Mouse (Mus musculus): ENCODE results near the gene Xxylt1. TPM values are rescaled to one million over a fixed set of nuclear protein-coding genes. Genes with fewer than 3 reads are reported as not detected.

The Xxylt1 gene
- polyA plus RNA-seq, 1 experiment = 10.3 TPM

- no peak for TF ChIP-seq GATA1 (IDR thresholded peaks at IDR 0.05; ENCODE audit: low read length)
Observed at GRCm38 (mm10) chr16:31045211-31045610, 36.0 kb downstream of the Xxylt1 start.

GRCm38 (mm10) chr16:31043136-31043535 is 38.1 kb downstream of the Xxylt1 start:
- no peak for TF ChIP-seq GATA1 (IDR thresholded peaks at IDR 0.05; ENCODE audit: low read length)

- TF ChIP-seq GATA1 (IDR thresholded peaks at IDR 0.05; ENCODE audit: low read length) = no peak
Observed at GRCm38 (mm10) chr16:31041566-31041965, 39.7 kb downstream of the Xxylt1 start.

GRCm38 (mm10) chr16:31039803-31040459 is 41.3 kb downstream of the Xxylt1 start:
- no peak for TF ChIP-seq GATA1 (IDR thresholded peaks at IDR 0.05; ENCODE audit: low read length)

- no peak for TF ChIP-seq GATA1 (IDR thresholded peaks at IDR 0.05; ENCODE audit: low read length)
Observed at GRCm38 (mm10) chr16:31037431-31037830, 43.8 kb downstream of the Xxylt1 start.

- TF ChIP-seq GATA1 (IDR thresholded peaks at IDR 0.05; ENCODE audit: low read length) = no peak
Observed at GRCm38 (mm10) chr16:31035651-31036245, 45.5 kb downstream of the Xxylt1 start.

- no peak for TF ChIP-seq GATA1 (IDR thresholded peaks at IDR 0.05; ENCODE audit: low read length)
Observed at GRCm38 (mm10) chr16:31035235-31035634, 46.0 kb downstream of the Xxylt1 start.

GRCm38 (mm10) chr16:31034051-31034450 is 47.2 kb downstream of the Xxylt1 start:
- TF ChIP-seq GATA1 (IDR thresholded peaks at IDR 0.05; ENCODE audit: low read length) = no peak

- TF ChIP-seq GATA1 (IDR thresholded peaks at IDR 0.05; ENCODE audit: low read length) = no peak
Observed at GRCm38 (mm10) chr16:31029739-31030485, 51.3 kb downstream of the Xxylt1 start.

GRCm38 (mm10) chr16:31027675-31028074 is 53.6 kb downstream of the Xxylt1 start:
- no peak for TF ChIP-seq GATA1 (IDR thresholded peaks at IDR 0.05; ENCODE audit: low read length)

- TF ChIP-seq GATA1 (IDR thresholded peaks at IDR 0.05; ENCODE audit: low read length) = no peak
Observed at GRCm38 (mm10) chr16:31025516-31025915, 55.7 kb downstream of the Xxylt1 start.

GRCm38 (mm10) chr16:31024997-31025396 is 56.2 kb downstream of the Xxylt1 start:
- no peak for TF ChIP-seq GATA1 (IDR thresholded peaks at IDR 0.05; ENCODE audit: low read length)

- TF ChIP-seq GATA1 (IDR thresholded peaks at IDR 0.05; ENCODE audit: low read length) = no peak
Observed at GRCm38 (mm10) chr16:31024221-31024620, 57.0 kb downstream of the Xxylt1 start.

GRCm38 (mm10) chr16:31023803-31024202 is 57.4 kb downstream of the Xxylt1 start:
- no peak for TF ChIP-seq GATA1 (IDR thresholded peaks at IDR 0.05; ENCODE audit: low read length)

GRCm38 (mm10) chr16:31022287-31022686 is 58.9 kb downstream of the Xxylt1 start:
- no peak for TF ChIP-seq GATA1 (IDR thresholded peaks at IDR 0.05; ENCODE audit: low read length)

- TF ChIP-seq GATA1 (IDR thresholded peaks at IDR 0.05; ENCODE audit: low read length) = no peak
Observed at GRCm38 (mm10) chr16:31019514-31019913, 61.7 kb downstream of the Xxylt1 start.
